Mouse (Mus musculus): ENCODE measurements around the gene Rcor3.

- TF ChIP-seq GATA1 (IDR thresholded peaks at IDR 0.05; ENCODE audit: borderline replicate concordance, low read length) (no peak), FLI1 (IDR thresholded peaks at IDR 0.05; ENCODE audit: low read length) (no peak)
These were observed 9.5 kb downstream of the Rcor3 start for GRCm38 (mm10) chr1:192128343-192128742.
